Mouse (Mus musculus) urinary bladder, postnatal 14 days (tissue): ENCODE results near the gene Runx2.

ENCODE experiments used
- DNase-seq: peaks from one replicate; pipeline ENCODE4 v3.0.0; 2021; ENCODE audit warnings: low spot score

The Runx2 gene

DNA sequence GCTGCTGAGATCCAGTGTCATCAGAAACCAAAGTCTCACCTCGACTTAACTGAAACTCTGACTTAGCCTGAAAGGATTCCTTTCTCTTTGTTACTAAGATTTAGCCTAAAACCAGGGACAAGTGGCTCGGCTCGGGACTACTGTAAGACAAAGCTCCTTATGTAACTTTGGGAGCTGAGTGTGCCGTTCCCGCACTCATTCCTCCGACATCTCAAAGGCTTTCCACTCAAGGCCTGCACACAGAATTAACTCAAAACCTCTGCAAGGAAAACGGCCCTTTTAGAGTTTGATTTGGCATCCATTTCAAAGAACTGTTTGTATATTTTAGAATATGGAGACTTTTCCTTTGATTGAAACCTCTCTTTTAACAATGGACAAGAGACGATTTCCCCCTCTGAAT, 191.3 kb downstream of the Runx2 start:
- no peak for DNase-seq

DNA sequence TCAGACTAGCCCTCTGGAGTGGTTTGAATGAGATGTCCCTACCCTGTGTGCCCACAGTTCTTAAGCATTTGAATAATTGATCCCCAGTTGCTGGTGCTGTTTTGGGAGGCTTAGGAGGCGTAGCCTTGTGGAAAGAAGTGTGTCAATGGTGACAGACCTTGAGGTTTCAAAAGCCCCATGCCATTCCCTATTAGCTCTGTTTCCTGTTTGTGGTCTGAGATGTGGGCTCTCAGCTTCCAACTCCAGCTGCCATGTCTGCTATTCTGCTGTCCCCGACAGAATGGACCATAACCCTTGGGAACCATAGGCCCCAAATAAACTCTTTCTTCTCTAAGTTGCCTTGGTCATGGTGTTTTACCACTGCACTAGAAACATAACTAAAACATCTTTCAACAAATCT, 194.1 kb downstream of the Runx2 start:
- no peak for DNase-seq

DNA sequence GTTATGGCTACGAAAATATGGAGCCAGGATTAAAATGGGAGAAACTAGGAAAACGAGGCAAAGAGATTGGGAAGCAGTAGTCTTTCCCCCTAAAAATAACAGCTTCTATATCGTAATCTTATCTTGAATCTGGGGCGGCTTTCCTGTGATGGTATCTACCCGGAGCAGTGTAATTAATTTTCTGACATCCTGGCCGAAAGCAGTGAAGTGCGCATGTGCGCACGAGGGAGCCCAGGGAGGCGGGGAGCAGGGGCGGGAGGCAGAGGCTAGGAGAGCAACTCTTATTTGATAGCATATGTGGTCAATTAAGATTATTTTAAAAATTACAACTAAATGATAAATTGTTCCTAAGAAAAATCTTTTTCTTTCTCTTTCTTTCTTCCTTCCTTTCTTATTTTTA, 195.9 kb downstream of the Runx2 start:
- DNase-seq = peak; percentile 23

DNA sequence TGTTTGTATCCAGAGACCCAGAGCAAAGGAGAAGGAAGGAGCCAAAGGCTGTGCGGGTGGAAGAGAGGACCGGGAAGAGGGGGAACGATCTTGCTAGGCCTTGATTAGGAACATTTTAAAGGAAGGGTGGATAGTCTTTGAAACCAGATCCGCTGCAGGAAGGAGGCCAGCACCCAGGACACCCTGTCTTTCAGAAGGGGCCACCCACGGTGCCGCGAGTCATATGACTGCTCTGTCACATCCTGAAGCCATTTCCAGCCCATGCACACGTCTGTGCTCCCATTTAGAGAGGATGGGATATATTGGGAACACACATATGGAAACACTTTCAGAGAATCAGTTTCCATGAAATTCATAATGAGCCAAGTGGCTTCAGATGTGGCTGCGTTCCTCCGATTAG, 196.4 kb downstream of the Runx2 start:
- peak; percentile 48 for DNase-seq

DNA sequence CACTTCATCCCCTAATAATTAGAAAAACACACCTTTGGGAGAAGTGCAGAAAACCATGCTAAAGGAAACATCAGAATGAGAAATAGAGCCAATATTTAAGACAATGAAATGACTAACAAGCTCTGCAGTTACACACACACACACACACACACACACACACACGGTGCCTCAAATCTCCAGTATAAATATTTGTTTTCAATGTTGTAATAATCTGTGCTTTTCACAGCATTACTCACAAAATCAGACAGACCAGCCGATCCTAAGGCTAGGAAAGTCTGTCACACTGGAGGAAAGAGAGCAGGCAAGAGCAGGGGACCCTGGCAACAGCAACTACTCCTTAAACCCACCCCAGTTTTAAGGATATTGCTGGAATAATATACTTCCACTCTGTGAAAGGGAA, 196.9 kb downstream of the Runx2 start:
- peak; percentile 24 for DNase-seq

DNA sequence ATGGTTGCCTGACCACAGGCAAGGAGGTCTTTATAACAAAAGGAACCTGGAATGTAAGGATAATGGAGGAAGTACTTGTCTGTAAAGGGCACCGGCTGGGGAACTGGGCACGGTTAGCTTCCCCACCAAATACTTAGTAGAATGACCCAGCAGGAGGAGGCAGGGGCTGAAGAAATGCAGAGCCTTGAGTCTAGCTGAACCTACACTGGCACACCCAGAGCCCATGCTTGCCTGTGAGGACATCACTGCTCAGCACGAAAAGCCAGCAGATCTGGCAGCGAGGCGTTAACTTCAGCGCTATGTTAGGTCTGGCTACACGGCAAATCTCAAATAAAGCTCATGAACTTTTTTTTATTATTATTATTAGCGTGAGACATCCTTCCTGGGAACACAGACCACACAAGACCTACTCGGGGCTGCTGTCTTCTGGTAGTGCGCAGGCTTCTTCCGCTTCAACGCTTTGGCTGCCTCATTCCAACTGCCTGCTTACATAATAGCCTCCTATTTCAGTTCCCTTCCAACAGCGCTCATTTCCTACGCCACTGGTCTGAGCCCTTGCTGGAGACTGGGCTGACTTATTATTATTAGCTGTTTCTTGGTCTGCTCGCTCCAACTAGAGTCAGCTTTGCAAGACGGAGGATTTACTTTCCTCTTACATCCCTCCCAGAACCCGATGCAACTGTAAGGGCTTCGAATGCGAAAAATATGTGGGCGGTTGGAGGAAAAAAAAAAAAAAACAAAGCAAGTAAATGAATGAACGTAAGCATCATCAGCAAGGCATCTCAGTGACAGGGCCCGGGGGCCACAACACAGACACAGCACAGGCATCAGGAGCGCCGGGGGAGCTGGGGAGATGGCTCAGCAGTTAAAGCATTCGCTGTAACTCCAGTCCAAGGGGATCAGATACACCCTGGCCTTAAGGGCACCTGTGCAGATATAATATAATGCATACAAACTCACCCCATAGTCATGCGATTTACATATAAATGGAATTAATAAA, 200.6 kb downstream of the Runx2 start:
- peak; percentile 25 for DNase-seq

DNA sequence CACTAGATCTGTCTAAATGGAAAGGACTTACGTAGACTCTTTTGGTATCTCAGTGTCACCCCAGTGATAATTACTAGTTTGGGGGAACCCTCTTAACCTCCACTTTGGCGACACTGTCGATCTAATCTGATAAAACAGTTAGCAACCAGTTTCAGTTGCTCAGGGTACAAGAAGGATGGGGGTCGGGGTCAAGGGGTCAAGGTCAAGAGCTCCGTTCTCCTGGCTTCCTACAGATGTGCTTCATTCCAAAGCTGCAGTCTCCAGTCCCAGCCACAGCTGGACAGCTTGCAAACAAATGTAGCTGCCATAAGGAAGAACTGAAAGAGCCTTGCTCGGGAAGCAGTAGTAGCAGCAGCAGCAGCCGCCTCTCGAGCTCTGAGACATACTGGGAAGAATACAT, 202.0 kb downstream of the Runx2 start:
- DNase-seq = no peak

DNA sequence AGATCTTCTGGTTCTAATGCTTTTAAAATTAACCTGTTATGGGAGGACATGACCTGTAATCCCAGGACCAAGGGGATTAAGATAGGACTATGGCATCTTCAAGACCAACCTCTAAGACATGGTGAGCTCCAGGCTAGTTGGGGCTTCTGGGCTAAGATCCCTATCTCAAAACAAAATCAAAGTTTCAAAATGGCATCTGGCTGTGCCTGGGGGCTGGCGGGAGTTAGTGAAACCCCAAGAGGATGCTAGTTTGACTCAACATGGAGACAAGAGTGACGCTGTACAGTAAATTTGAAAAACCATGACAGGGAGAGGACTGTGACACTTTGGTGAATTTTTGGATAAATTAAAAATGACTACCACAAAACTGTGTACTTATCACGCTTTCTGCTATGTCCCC, 202.6 kb downstream of the Runx2 start:
- no peak for DNase-seq

DNA sequence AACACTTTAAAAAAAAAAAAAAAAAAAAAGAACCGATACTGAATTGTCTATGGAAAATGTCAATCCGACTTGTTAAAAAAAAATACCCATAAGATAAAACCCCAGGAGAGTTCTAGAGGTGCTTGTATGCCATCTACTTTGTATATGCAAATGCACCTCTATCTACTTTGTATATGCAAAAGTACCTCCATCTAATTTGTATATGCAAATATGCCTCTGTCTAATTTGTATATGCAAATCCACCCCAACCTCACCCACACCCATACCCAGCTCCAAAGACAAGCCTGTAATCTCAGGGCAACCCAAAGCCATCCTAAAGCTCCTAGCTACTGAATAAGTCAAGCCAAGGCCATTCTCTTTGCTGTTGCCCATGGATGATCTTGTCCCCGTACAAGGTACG, 203.1 kb downstream of the Runx2 start:
- no peak for DNase-seq

DNA sequence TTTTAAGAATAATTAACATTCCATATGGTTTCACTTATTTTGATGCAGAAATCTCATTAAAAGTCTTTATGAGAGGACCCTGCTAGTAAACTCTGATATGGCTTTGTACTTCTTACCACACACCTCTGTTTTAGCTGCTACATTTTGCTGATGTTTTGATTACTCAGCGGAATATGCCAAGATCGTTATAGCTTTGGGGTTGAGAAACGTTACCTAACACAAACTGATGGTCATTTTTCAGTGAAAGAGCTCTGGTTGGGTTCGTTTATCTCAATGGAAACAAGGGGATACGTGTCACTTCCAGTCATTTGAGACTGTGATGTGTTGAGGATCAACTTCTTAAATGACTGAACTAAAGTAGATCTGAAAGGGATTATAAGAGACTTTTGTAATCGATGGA, 203.8 kb downstream of the Runx2 start:
- no peak for DNase-seq

DNA sequence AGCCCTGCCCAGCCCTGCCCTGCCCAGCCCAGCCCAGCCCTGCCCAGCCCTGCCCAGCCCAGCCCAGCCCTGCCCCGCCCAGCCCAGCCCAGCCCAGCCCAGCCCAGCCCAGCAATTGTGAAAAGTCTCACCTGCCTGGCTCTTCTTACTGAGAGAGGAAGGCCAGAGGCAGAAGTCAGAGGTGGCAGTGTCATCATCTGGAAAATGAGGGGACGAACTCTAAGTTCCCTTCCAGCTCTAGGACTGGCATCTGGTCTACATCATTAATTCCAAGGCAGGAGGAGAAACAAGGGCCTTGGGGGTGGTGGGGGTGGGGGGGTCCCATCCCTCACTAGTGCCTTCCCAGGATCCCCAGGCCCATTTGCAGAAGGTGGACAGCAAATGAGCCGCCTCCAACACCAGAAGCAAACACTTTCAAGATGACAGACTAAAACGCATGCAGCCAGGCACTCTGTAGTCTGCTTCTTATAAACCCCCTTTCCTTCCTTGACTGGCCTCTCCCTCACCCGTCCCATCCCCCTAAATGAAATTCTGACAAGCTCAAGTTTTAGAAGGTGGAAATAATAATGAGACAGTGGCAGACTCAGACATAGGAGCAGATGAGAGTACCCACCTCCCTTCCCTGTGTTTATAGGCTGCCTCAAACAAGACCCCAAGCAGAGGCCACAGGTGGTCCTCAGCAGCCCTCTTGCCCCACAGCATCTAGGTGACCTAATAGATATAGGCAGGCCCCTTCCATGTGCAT, 204.5 kb downstream of the Runx2 start:
- DNase-seq = no peak

DNA sequence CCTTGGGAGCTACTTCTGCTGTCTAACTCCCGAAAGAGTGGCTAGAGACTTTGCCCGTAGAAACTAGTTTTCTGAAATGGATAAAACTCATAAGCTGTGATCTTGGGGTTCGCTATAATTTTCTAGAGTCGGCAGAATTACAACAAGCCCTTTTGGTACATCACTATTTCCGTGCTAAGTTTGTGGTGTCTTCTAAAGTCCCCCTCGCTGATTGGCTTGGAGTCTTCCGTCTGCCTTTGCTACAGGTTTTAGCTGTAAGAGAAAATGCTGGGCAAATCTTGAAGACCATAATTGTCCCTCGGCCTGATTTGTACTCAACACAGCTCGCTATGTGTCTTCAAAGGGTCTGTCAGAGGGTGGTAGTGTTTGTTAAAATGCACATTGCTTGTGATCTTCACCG, 205.2 kb downstream of the Runx2 start:
- no peak for DNase-seq

DNA sequence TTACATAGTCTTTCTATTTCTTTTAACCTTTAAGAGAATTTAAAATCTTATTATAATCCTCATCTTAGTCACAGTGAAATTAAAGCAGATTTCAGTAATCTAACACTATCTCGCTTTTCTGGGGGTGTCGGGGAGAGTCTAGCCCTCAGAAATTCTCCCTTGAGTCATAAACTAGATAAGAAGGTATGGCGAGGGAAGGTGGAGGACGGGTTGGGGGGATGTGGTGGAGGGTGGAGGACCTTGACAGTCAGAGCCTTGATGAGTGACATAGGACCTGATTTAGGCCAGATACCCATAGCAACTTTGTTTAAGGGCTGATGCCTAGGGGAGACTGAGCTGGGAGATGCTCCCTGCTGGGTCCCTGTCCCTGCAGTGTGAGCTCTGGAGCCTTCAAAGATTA, 205.7 kb downstream of the Runx2 start:
- DNase-seq = no peak

DNA sequence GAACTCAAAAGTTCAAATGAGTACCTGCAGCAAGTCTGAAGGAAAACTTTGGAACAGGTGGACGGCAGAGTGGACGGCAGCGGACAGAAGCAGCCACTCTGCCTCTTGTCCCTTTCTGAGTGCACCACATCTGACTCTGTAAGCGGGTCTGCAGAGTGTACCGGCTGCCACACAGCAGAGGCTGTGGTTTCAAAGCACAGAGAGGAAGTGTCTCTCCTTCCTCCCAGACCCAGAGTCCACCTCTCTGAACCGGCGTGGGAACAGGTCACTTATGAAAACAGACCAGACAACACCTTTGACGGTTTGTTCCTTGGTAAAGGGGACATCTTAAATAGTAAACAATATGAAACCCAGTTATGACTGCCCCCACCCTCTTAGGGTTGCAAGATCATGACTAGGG, 207.2 kb downstream of the Runx2 start:
- no peak for DNase-seq

DNA sequence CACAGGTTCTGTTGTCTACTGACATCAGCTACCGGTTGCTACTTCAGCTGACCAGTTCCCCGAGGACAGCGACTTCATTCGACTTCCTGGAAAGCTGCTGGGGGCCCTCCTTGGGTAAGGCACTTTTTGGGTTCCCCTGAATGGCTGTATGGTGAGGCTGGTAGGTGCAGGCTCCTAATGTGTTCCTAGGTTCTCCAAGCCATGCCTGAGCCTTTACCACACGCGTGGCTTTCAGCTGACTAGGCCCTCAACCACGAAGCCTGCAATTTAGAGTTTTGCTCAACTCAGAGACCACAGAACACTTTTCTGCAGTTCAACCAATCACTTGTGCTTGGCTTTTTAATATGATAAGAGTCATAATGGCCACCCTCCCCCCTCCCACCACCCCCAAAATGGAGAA, 208.4 kb downstream of the Runx2 start:
- no peak for DNase-seq

DNA sequence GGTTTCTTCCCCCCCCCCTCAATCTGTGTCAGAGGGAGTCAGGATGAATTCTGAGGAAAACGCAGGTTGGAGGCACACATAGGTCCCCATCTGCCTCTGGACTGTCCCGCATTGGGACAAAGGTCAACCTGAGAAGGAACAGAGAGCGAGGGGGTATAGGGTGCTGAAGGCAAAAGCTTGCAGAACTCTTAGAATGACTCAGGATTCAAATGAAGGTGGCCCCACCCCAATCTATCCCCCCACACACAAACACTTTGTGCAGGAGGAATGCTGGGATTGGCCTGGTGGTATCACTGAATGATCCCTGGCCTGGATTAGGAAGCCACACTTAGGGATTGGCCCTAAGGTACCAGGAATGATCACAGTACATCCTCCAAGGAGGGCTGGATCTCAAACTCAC, 208.8 kb downstream of the Runx2 start:
- no peak for DNase-seq

DNA sequence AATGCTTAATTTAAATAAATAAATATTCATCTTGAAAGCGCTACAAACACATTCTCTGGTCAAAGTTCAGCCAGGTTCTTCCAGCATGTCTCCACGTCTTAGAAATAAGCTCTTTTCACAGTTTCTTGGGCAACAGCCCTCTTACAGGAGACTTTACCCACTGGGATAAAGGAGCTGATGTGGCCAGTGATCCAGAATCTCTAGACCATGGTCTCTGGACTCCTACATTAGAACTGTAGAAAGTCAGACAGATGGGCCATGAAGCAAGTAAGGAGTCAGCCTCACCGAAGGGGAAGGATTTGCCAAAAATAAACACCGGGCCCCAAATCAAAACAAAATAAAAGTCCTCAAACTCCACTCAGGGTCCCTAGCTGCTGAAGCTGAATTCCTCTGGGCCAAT, 211.4 kb downstream of the Runx2 start:
- DNase-seq = no peak

DNA sequence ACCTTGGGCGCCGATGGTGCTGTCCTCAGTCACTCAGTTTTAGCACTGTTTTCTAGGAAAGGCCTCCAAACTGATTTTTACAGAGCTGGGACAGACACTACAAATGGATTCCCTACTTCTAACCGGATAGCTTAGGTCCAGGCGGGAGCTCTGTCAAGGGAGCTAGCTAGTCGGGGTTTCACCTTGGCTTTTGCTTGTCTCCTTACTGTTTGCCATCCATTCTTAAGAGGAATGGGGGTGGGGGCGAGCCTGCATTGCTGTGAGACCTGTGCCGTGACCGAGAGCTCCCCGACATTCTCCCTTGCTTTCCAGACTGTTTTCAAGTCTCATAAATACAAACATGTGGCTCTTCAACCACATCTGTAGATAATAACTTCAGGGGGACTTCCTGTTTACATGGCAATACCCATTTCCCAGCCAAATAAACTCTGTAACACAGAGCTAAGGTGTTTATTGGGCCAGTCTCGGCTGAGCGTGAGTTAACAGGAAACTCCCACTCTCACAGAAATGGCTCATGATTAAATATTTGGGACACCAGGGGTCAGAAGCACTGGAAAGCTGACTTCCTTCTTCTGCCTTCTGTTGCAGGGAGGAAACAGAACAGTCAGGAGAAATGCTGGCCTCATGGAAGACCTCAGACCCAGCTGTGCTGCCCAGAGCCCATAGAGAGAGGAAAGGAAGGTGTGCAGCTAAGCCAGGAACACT, 213.1 kb downstream of the Runx2 start:
- no peak for DNase-seq

DNA sequence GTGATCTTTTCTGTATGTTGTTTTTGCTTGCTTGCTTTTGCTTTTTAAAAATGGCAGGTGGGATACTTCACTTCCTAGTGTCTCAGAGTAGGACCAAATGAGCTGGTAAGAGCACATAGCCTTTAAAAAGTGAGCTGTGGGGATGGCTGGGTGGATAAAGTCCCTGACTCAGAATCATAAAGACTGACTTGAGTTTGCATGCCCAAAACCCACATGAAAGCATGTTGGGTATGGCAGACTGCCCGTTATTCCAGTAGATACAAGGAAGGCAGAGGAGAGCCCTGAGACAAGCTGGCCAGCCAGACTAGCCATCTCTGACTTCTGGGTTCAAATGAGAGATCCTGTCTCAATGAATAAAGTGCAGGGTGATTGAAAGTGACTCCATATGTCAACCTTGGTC, 214.7 kb downstream of the Runx2 start:
- no peak for DNase-seq

DNA sequence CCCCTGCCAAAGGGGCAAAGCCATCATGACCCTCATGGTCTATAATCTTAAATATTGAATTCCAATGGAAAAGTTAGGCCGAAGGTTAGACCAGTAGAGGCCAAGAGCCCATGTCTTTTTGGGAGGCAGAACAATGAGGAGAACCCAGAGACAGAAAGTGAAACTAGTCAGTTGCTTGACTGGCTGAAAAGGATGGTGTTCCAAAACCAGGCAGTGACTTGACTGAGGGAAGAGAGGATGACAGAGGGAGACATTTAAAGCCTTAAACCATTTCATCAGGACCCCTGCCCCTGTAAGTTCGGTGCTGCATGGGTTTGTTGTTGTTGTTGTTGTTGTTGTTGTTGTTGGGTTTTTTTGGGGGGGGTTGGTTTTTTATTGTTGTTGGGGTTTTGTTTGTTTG, 215.5 kb downstream of the Runx2 start:
- DNase-seq = no peak

DNA sequence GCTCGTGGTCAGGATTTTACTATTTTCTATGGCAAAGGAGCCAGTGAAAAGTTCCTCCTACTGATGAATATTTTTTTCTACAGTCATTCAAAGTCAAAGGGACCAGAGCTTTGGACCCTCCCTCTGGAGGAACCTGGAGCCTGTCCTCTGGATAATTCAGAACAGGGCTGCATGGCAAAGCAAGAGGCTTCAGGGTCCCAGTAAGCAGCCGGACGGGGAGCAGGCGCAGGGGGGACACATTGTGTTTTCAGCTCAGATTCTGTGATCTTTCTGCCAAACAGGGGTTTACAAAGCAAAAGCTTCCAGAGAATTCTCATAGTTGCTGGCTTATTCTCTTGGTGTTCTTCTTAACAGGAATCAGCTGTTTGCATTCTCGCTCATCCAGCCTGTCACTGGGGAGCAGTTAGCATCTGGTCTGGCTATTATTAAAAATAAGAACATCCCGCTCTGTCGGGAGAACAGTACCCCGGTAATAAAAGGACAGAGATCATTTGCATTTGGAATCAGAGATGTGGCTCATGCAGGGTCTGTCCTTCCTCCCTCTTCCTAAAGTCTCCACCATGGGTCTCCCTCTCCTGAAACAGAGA, 216.6 kb downstream of the Runx2 start:
- DNase-seq = no peak

DNA sequence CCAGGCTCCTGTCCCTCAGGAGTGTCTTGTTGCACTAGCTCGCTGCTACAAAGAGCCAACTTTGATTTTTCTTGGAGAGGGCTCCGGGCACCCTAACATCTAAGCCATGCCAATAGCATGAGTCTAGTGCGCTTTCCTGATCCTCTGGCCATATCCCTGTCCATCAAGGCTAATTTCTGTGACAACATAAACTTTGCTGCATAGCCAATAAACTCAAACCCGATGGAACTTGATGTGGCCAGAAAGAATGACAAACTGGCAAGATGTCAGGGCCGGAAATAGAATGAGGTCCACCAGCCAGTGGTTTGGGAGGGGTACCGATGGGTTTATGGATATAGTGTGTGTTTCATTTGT, 221.9 kb downstream of the Runx2 start:
- DNase-seq = no peak
